Mouse (Mus musculus) CH12.LX (cell line): ENCODE measurements around the gene Atrnl1. TPM values are rescaled to one million over a fixed set of nuclear protein-coding genes. Genes with fewer than 3 reads are reported as not detected.

Source experiments
- DNase-seq: peaks from one replicate; pipeline ENCODE4 v3.0.0-alpha.2; 2013; ENCODE audit errors: extremely low read depth
- H3K27ac ChIP-seq: 2 replicates; pipeline ENCODE4 v1.5.1; 2012; ENCODE audit warnings: low read depth, mild to moderate bottlenecking, control low read depth, moderate library complexity; ENCODE audit not compliant: insufficient read depth
- H3K27me3 ChIP-seq: replicated peaks from 2 replicates; pipeline ENCODE3; 2012; ENCODE audit warnings: inconsistent platforms
- H3K36me3 ChIP-seq, 2 experiments: replicated peaks in 1 of 2; 2 replicates each; pipeline versions ENCODE3 to v1.6.1; 2012; ENCODE audit warnings: inconsistent platforms in 1 of 2, low read length in 1 of 2, mild to moderate bottlenecking in 1 of 2, mixed read lengths in 1 of 2, moderate library complexity in 1 of 2; ENCODE audit not compliant: control insufficient read depth in 1 of 2, insufficient read depth in 1 of 2
- H3K4me1 ChIP-seq, 2 experiments: 2 replicates each; pipeline ENCODE4 v1.6.1; 2012; ENCODE audit warnings: inconsistent platforms in 1 of 2, moderate library complexity in 1 of 2; ENCODE audit not compliant: insufficient read depth in 2 of 2, control insufficient read depth in 1 of 2
- H3K4me2 ChIP-seq: 2 replicates; pipeline ENCODE4 v1.6.1; 2012; ENCODE audit warnings: low read depth, mild to moderate bottlenecking, control low read depth; ENCODE audit not compliant: poor library complexity, insufficient read depth, severe bottlenecking
- H3K4me3 ChIP-seq, 3 experiments: fragments of 150-350 bp in 1 of 3; sonication (generic) in 1 of 3; replicated peaks in 1 of 3; 2 replicates each; pipeline versions ENCODE3 to v1.5.1; 2011 to 2012; ENCODE audit warnings: low read depth in 2 of 3, low read length in 2 of 3, mild to moderate bottlenecking in 2 of 3, moderate library complexity in 2 of 3, control low read depth in 1 of 3, improper control_type of control experiment in 1 of 3, inconsistent platforms in 1 of 3, mixed read lengths in 1 of 3; ENCODE audit not compliant: poor library complexity in 1 of 3
- H3K79me2 ChIP-seq: replicated peaks from 2 replicates; pipeline ENCODE4 v1.6.1; 2012; ENCODE audit warnings: mild to moderate bottlenecking, moderate library complexity; ENCODE audit not compliant: control insufficient read depth, poor library complexity, insufficient read depth, severe bottlenecking; ENCODE audit errors: extremely low read depth
- H3K9ac ChIP-seq: 2 replicates; pipeline ENCODE4 v1.6.1; 2012; ENCODE audit warnings: low read depth, mild to moderate bottlenecking, control low read depth, moderate library complexity; ENCODE audit not compliant: insufficient read depth
- H3K9me3 ChIP-seq: replicated peaks from 2 replicates; pipeline ENCODE3; 2012; ENCODE audit warnings: low read length, inconsistent platforms, mixed read lengths
- BHLHE40 ChIP-seq: IDR thresholded peaks from 2 replicates; pipeline ENCODE4 v1.6.1; 2011; ENCODE audit warnings: mild to moderate bottlenecking, low read depth, low read length, improper control_type of control experiment
- CHD1 ChIP-seq: IDR thresholded peaks from 2 replicates; pipeline ENCODE4 v1.6.1; 2012; ENCODE audit warnings: low read depth, low read length, improper control_type of control experiment, inconsistent platforms
- CHD2 ChIP-seq: IDR thresholded peaks from 2 replicates; pipeline ENCODE4 v1.6.1; 2011; ENCODE audit warnings: low read length, improper control_type of control experiment
- CTCF ChIP-seq, 2 experiments: IDR thresholded peaks in 1 of 2; conservative IDR thresholded peaks in 1 of 2; 2 replicates each; pipeline ENCODE4 v1.5.1; 2011 to 2012; ENCODE audit warnings: low read depth in 2 of 2, low read length in 2 of 2, improper control_type of control experiment in 1 of 2, inconsistent platforms in 1 of 2, mild to moderate bottlenecking in 1 of 2, moderate library complexity in 1 of 2
- E2F4 ChIP-seq: IDR thresholded peaks from 2 replicates; pipeline ENCODE4 v1.6.1; 2011; ENCODE audit warnings: low read depth, low read length, improper control_type of control experiment; ENCODE audit not compliant: insufficient replicate concordance
- ELF1 ChIP-seq: IDR thresholded peaks from 2 replicates; pipeline ENCODE4 v1.6.1; 2014; ENCODE audit warnings: low read depth, mild to moderate bottlenecking, inconsistent platforms, low read length, improper control_type of control experiment
- EP300 ChIP-seq: IDR thresholded peaks from 2 replicates; pipeline ENCODE4 v1.6.1; 2011; ENCODE audit warnings: low read length, improper control_type of control experiment
- ETS1 ChIP-seq: conservative IDR thresholded peaks from 2 replicates; pipeline ENCODE4 v1.6.1; 2012; ENCODE audit warnings: low read depth, mild to moderate bottlenecking, inconsistent platforms, low read length, improper control_type of control experiment, moderate library complexity
- GABPA ChIP-seq: IDR thresholded peaks from 2 replicates; pipeline ENCODE4 v1.6.1; 2012; ENCODE audit warnings: low read depth, low read length, improper control_type of control experiment, inconsistent platforms; ENCODE audit not compliant: insufficient replicate concordance
- HCFC1 ChIP-seq: IDR thresholded peaks from 2 replicates; pipeline ENCODE4 v1.6.1; 2012; ENCODE audit warnings: low read depth, mild to moderate bottlenecking, inconsistent platforms, low read length, improper control_type of control experiment
- IRF4 ChIP-seq: IDR thresholded peaks from 2 replicates; pipeline ENCODE4 v1.6.1; 2014; ENCODE audit warnings: low read depth, mild to moderate bottlenecking, inconsistent platforms, low read length, improper control_type of control experiment
- JUN ChIP-seq: IDR thresholded peaks from 2 replicates; pipeline ENCODE4 v1.6.1; 2011; ENCODE audit warnings: low read depth, mild to moderate bottlenecking, low read length, improper control_type of control experiment, moderate library complexity; ENCODE audit not compliant: insufficient read depth
- JUND ChIP-seq: conservative IDR thresholded peaks from 2 replicates; pipeline ENCODE4 v1.6.1; 2011; ENCODE audit warnings: low read depth, low read length, improper control_type of control experiment
- KAT2A ChIP-seq: IDR thresholded peaks from 2 replicates; pipeline ENCODE4 v1.6.1; 2012; ENCODE audit warnings: low read length, improper control_type of control experiment, inconsistent platforms; ENCODE audit not compliant: insufficient replicate concordance
- MAFK ChIP-seq: IDR thresholded peaks from 2 replicates; pipeline ENCODE4 v1.6.1; 2011; ENCODE audit warnings: low read length, improper control_type of control experiment; ENCODE audit not compliant: insufficient replicate concordance
- MAX ChIP-seq: IDR thresholded peaks from 2 replicates; pipeline ENCODE4 v1.6.1; 2011; ENCODE audit warnings: low read length, improper control_type of control experiment
- MAZ ChIP-seq: IDR thresholded peaks from 2 replicates; pipeline ENCODE4 v1.6.1; 2012; ENCODE audit warnings: low read depth, mild to moderate bottlenecking, inconsistent platforms, low read length, improper control_type of control experiment, moderate library complexity
- MEF2A ChIP-seq: IDR thresholded peaks from 2 replicates; pipeline ENCODE4 v1.6.1; 2014; ENCODE audit warnings: low read depth, mild to moderate bottlenecking, inconsistent platforms, low read length, improper control_type of control experiment, borderline replicate concordance
- MXI1 ChIP-seq: IDR thresholded peaks from 2 replicates; pipeline ENCODE4 v1.6.1; 2011; ENCODE audit warnings: mild to moderate bottlenecking, low read depth, low read length, improper control_type of control experiment
- MYC ChIP-seq: IDR thresholded peaks from 2 replicates; pipeline ENCODE4 v1.6.1; 2011; ENCODE audit warnings: low read depth, mild to moderate bottlenecking, improper control_type of control experiment, low read length
- NELFE ChIP-seq: IDR thresholded peaks from 2 replicates; pipeline ENCODE4 v1.6.1; 2011; ENCODE audit warnings: low read depth, low read length, improper control_type of control experiment
- NRF1 ChIP-seq: IDR thresholded peaks from 2 replicates; pipeline ENCODE4 v1.6.1; 2014; ENCODE audit warnings: low read depth, mild to moderate bottlenecking, inconsistent platforms, low read length, improper control_type of control experiment, moderate library complexity
- PAX5 ChIP-seq: IDR thresholded peaks from 2 replicates; pipeline ENCODE4 v1.6.1; 2012; ENCODE audit warnings: low read length, inconsistent platforms, mixed read lengths
- POLR2A ChIP-seq: IDR thresholded peaks from 2 replicates; pipeline ENCODE4 v1.6.1; 2011; ENCODE audit warnings: low read depth, mild to moderate bottlenecking, improper control_type of control experiment, low read length
- POLR2AphosphoS2 ChIP-seq: IDR thresholded peaks from 2 replicates; pipeline ENCODE4 v1.6.1; 2011; ENCODE audit warnings: low read depth, low read length, improper control_type of control experiment
- RAD21 ChIP-seq: IDR thresholded peaks from 2 replicates; pipeline ENCODE4 v1.6.1; 2011; ENCODE audit warnings: low read depth, mild to moderate bottlenecking, low read length, improper control_type of control experiment, moderate library complexity
- RCOR1 ChIP-seq: conservative IDR thresholded peaks from 2 replicates; pipeline ENCODE4 v1.6.1; 2012; ENCODE audit warnings: low read depth, mild to moderate bottlenecking, inconsistent platforms, low read length, improper control_type of control experiment
- SIN3A ChIP-seq: IDR thresholded peaks from 2 replicates; pipeline ENCODE4 v1.6.1; 2012; ENCODE audit warnings: low read length, improper control_type of control experiment, inconsistent platforms
- SMC3 ChIP-seq: IDR thresholded peaks from 2 replicates; pipeline ENCODE4 v1.6.1; 2011; ENCODE audit warnings: low read depth, low read length, improper control_type of control experiment
- TBP ChIP-seq: conservative IDR thresholded peaks from 2 replicates; pipeline ENCODE4 v1.6.1; 2011; ENCODE audit warnings: low read depth, low read length, improper control_type of control experiment
- TCF12 ChIP-seq: IDR thresholded peaks from 2 replicates; pipeline ENCODE4 v1.6.1; 2014; ENCODE audit warnings: low read depth, mild to moderate bottlenecking, inconsistent platforms, low read length, improper control_type of control experiment
- UBTF ChIP-seq: IDR thresholded peaks from 2 replicates; pipeline ENCODE4 v1.6.1; 2012; ENCODE audit warnings: low read depth, mild to moderate bottlenecking, inconsistent platforms, low read length, improper control_type of control experiment, moderate library complexity
- USF1 ChIP-seq: IDR thresholded peaks from 2 replicates; pipeline ENCODE4 v1.6.1; 2014; ENCODE audit warnings: low read depth, mild to moderate bottlenecking, inconsistent platforms, low read length, improper control_type of control experiment
- USF2 ChIP-seq: conservative IDR thresholded peaks from 2 replicates; pipeline ENCODE4 v1.6.1; 2011; ENCODE audit warnings: low read depth, low read length, improper control_type of control experiment
- ZC3H11A ChIP-seq: IDR thresholded peaks from 2 replicates; pipeline ENCODE4 v1.6.1; 2012; ENCODE audit warnings: low read depth, mild to moderate bottlenecking, inconsistent platforms, low read length, improper control_type of control experiment
- ZKSCAN1 ChIP-seq: IDR thresholded peaks from 2 replicates; pipeline ENCODE4 v1.6.1; 2012; ENCODE audit warnings: low read depth, inconsistent platforms, low read length, improper control_type of control experiment, borderline replicate concordance
- ZMIZ1 ChIP-seq: IDR thresholded peaks from 2 replicates; pipeline ENCODE4 v1.6.1; 2012; ENCODE audit warnings: low read depth, mild to moderate bottlenecking, inconsistent platforms, low read length, improper control_type of control experiment
- ZNF384 ChIP-seq: IDR thresholded peaks from 2 replicates; pipeline ENCODE4 v1.6.1; 2012; ENCODE audit warnings: low read depth, low read length, improper control_type of control experiment, inconsistent platforms
- dilution Hi-C: fragments of 300-500 bp; cut with MboI; formaldehyde crosslinking; loops from 2 replicates; pipeline ENCODE4 v1.14.3; 2020; ENCODE audit warnings: low sequenced_read_pairs; ENCODE audit not compliant: extremely low pct_unique_long_range_greater_than_20kb, extremely low pct_ligation_motif_present
- in situ Hi-C: fragments of 300-500 bp; cut with MboI; formaldehyde crosslinking; loops from 3 replicates; pipeline ENCODE4 v1.14.3; 2019; ENCODE audit warnings: low sequenced_read_pairs, low pct_ligation_motif_present, low pct_unique_long_range_greater_than_20kb, mixed read lengths
- polyA plus RNA-seq: library from polyadenylated mRNA; unstranded; fragments of >175 nt; gene quantifications from 2 replicates; pipeline ENCODE4 v1.2.1, GENCODE M21; 2012; ENCODE audit warnings: low read depth; ENCODE audit not compliant: insufficient read length
- total RNA-seq, 2 experiments: library from RNA; depleted of rRNA; stranded (reverse); fragments of 300-350 nt in 1 of 2; fragments of >200 nt in 1 of 2; gene quantifications; 2 replicates each; pipeline ENCODE4 v1.2.3; 2012 to 2014

The Atrnl1 gene
- 1.5 and 1.9 TPM in 2 replicates for total RNA-seq (2012; rRNA removed)
- 1.9 and 2.1 TPM in 2 replicates for total RNA-seq (2014; rRNA removed)
- 1.7 and 1.9 TPM in 2 replicates for polyA plus RNA-seq

GRCm38 (mm10) chr19:57610476-57611261 lies at the start of gene Atrnl1:
Gene Atrnl1 (plus strand): TSS chr19:57611034.
- dilution Hi-C loops = no loop called here
- Histone ChIP-seq H3K4me3 (peak within 1 kb of the TSS; percentile 44 to 84 (median 72)), H3K27ac (peak within 1 kb of the TSS; percentile 46), H3K36me3 (no peaks in the 10 kb centered on the region), H3K9me3 (no peaks in the 10 kb centered on the region), H3K27me3 (peaks cover 8% of the 10 kb centered on the region), H3K79me2 (no peaks in the 10 kb centered on the region), H3K9ac (peak within 1 kb of the TSS; percentile 59), H3K4me2 (peak within 1 kb of the TSS; percentile 78), H3K4me1 (peaks cover 0 to 13% of the 10 kb centered on the region in 2 experiments; a peak in 2 of 4 replicates)
- DNase-seq = peak; percentile 52
- TF ChIP-seq RCOR1 (no peak), ZNF384 (no peak), ZMIZ1 (no peak), JUND (no peak), UBTF (peak; percentile 54; the same call in 1 of the 2 replicates), MXI1 (no peak), MEF2A (no peak), ELF1 (peak; percentile 4; the same call in 1 of the 2 replicates), NELFE (no peak; the same call in 1 of the 2 replicates), RAD21 (no peak), MAZ (peak; percentile 64; the same call in 1 of the 2 replicates), KAT2A (no peak), JUN (no peak), MAFK (no peak), POLR2A (peak; percentile 60), HCFC1 (0 out of 2 replicates have a peak, but pooled peaks have one; percentile 15), POLR2AphosphoS2 (no peak), GABPA (no peak), CHD2 (peak; percentile 28; the same call in 1 of the 2 replicates), TBP (0 out of 2 replicates have a peak, but pooled peaks have one; percentile 12), CTCF (conservative IDR thresholded peaks at IDR 0.05 in 1 of 2, IDR thresholded peaks at IDR 0.05 in 1 of 2; ENCODE audit: low read depth in 2 of 2, low read length in 2 of 2) (no peak), ZKSCAN1 (no peak), TCF12 (peak; percentile 59; the same call in 1 of the 2 replicates), SIN3A (no peak), E2F4 (no peak), SMC3 (no peak), MYC (no peak), USF1 (no peak), CHD1 (peak; percentile 98), ETS1 (no peak), MAX (no peak), USF2 (no peak), PAX5 (no peak), BHLHE40 (no peak), ZC3H11A (no peak), NRF1 (peak; percentile 5; the same call in 1 of the 2 replicates), EP300 (no peak), IRF4 (no peak; the same call in 1 of the 2 replicates)
- in situ Hi-C loops = loop anchor here (25.0 kb wide), 1 partner anchor 198 kb away; no protein-coding TSS in a partner anchor
